Mouse (Mus musculus) spleen, adult 2 months (tissue): ENCODE results near the gene Ak2. TPM values are rescaled to one million over a fixed set of nuclear protein-coding genes. Genes with fewer than 3 reads are reported as not detected.

Experiments used
- DNase-seq, 2 experiments: peaks; one replicate each; pipeline versions ENCODE4 v3.0.0 to v3.0.0-alpha.2; 2012 to 2021; ENCODE audit warnings: low spot score in 2 of 2, low read depth in 1 of 2
- H3K27ac ChIP-seq: fragments of 200-500 bp; 2 replicates; pipeline ENCODE4 v1.5.1; 2012; ENCODE audit warnings: low read length, inconsistent platforms; ENCODE audit not compliant: insufficient read depth
- H3K27me3 ChIP-seq: fragments of 200-500 bp; 2 replicates; pipeline ENCODE4 v1.6.1; 2012; ENCODE audit warnings: mild to moderate bottlenecking, moderate library complexity, low read length, inconsistent platforms; ENCODE audit not compliant: control insufficient read depth, insufficient read depth
- H3K36me3 ChIP-seq: fragments of 200-500 bp; 2 replicates; pipeline ENCODE4 v1.6.1; 2012; ENCODE audit warnings: mild to moderate bottlenecking, low read length, inconsistent platforms; ENCODE audit not compliant: control insufficient read depth, insufficient read depth
- H3K4me1 ChIP-seq: fragments of 200-500 bp; 2 replicates; pipeline ENCODE4 v1.6.1; 2011; ENCODE audit warnings: inconsistent platforms; ENCODE audit not compliant: control insufficient read depth, insufficient read depth, insufficient read length
- H3K4me3 ChIP-seq: fragments of 200-500 bp; 2 replicates; pipeline ENCODE4 v1.5.1; 2011; ENCODE audit warnings: mild to moderate bottlenecking, inconsistent platforms; ENCODE audit not compliant: insufficient read depth, insufficient read length; ENCODE audit errors: extremely low read depth
- CTCF ChIP-seq: fragments of 200-500 bp; IDR thresholded peaks from 2 replicates; pipeline ENCODE4 v1.5.1; 2011; ENCODE audit warnings: mild to moderate bottlenecking, inconsistent platforms; ENCODE audit not compliant: insufficient read depth, insufficient read length, insufficient replicate concordance; ENCODE audit errors: extremely low read depth
- POLR2A ChIP-seq: fragments of 200-500 bp; IDR thresholded peaks from 2 replicates; pipeline ENCODE4 v1.6.1; 2011; ENCODE audit warnings: low read depth, low read length, inconsistent platforms
- WGBS: fragments of 180-500 bp; shearing (Covaris S2); methylation state at CpG from one replicate; pipeline ENCODE4 v1.1.7; 2018; 5-methylcytosine and 5-hydroxymethylcytosine counted together
- polyA plus RNA-seq: library from polyadenylated mRNA; depleted of rRNA; stranded (reverse); fragments of >200 nt; gene quantifications from 2 replicates; pipeline ENCODE4 v1.2.3, GENCODE M21; 2012

The Ak2 gene
- polyA plus RNA-seq, 1 experiment = 32.2 TPM

GRCm38 (mm10) chr4:129008006-129008519 lies 16.3 kb downstream of the Ak2 start:
- Histone ChIP-seq H3K4me1 (no peaks in the 10 kb centered on the region; the same call in 1 of the 2 replicates), H3K4me3 (no peak overlapping the region)
- 77% methylated on average over 12 of the region's 12 CpGs for WGBS

DNA sequence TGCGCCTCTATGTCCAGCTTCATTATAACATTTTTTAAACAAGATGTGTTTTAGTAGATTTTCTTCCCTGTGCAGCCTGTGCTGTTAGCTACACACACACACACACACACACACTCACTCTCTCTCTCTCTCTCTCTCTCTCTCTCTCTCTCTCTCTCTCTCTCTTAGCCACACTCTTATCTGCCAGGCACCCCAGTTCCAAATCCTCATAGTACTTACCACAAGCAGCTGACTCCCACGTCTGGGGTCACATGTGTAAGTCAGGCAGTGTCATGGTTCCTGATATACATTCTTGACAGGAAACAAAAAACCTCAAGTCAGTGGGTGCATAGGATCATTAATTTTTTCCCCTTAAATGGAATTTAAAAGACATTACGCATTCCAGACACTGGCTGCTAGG lies 16.9 kb downstream of the Ak2 start:
- no peak overlapping the region for H3K27ac ChIP-seq
- 63% methylated on average over 3 of the region's 3 CpGs for WGBS
- DNase-seq = no peak

More at GRCm38 (mm10) chr4:129008006-129008519, 16.3 kb downstream of the Ak2 start:
- no peak for DNase-seq
- Histone ChIP-seq H3K36me3 (peaks cover 30% of the 10 kb centered on the region), H3K27ac (no peak overlapping the region), H3K27me3 (no peaks in the 10 kb centered on the region)
- no peak for TF ChIP-seq POLR2A
- no peak for TF ChIP-seq CTCF

GRCm38 (mm10) chr4:129009521-129009920 lies 17.8 kb downstream of the Ak2 start:
- Histone ChIP-seq H3K27me3 (no peaks in the 10 kb centered on the region), H3K27ac (no peak overlapping the region), H3K4me1 (no peaks in the 10 kb centered on the region; the same call in 1 of the 2 replicates), H3K4me3 (no peak overlapping the region), H3K36me3 (peaks cover 23% of the 10 kb centered on the region)
- TF ChIP-seq CTCF (no peak), POLR2A (no peak)
- 85% methylated on average over 5 of the region's 5 CpGs for WGBS
- no peak for DNase-seq

More for the DNA sequence above, 16.9 kb downstream of the Ak2 start:
- Histone ChIP-seq H3K4me1 (no peaks in the 10 kb centered on the region; the same call in 1 of the 2 replicates), H3K27me3 (no peaks in the 10 kb centered on the region), H3K36me3 (peaks cover 24% of the 10 kb centered on the region), H3K4me3 (no peak overlapping the region)
- TF ChIP-seq CTCF (no peak), POLR2A (no peak)

DNA sequence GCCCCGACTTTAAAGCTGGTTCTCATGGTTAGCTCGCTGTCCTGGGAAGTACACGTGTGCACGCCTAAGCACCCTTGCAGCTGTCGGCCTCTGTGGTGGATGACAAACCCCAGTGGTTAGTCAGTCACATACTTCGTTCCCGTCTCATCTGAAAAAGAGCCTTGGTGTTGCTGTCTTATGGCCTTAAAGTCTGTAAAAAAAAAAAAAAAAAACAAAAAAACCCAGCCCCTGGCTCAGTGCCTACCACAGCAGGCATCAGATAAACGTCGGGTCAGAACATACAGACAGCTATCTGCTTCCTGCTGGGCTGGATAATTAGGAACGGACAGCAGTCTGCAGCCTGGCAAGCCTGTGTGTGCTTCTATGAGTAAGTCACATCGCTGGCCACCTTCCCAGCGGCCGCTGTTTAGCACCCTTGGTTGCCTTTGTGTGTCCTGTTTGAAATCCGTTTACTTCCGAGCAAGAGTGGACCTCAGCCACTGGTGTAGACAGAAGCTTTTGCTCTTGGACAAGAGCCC lies 19.9 kb downstream of the Ak2 start:
- Histone ChIP-seq H3K4me1 (no peaks in the 10 kb centered on the region; the same call in 1 of the 2 replicates), H3K36me3 (peaks cover 17% of the 10 kb centered on the region), H3K4me3 (no peak overlapping the region), H3K27ac (0 out of 2 replicates have a peak overlapping the region, but pooled peaks have one; percentile 2), H3K27me3 (no peaks in the 10 kb centered on the region)
- no peak for TF ChIP-seq CTCF
- no peak for TF ChIP-seq POLR2A
- WGBS = 58% methylated on average over 15 of the region's 15 CpGs
- DNase-seq = no peak

GRCm38 (mm10) chr4:129013151-129013864 lies 21.6 kb downstream of the Ak2 start:
- H3K4me1 ChIP-seq = no peaks in the 10 kb centered on the region; the same call in 1 of the 2 replicates
- H3K36me3 ChIP-seq = peaks cover 9% of the 10 kb centered on the region
- no peak for TF ChIP-seq CTCF
- no peak for TF ChIP-seq POLR2A
- WGBS = 88% methylated on average over 10 of the region's 10 CpGs
- DNase-seq = no peak
- H3K27me3 ChIP-seq = no peaks in the 10 kb centered on the region
- no peak overlapping the region for H3K4me3 ChIP-seq
- no peak overlapping the region for H3K27ac ChIP-seq

DNA sequence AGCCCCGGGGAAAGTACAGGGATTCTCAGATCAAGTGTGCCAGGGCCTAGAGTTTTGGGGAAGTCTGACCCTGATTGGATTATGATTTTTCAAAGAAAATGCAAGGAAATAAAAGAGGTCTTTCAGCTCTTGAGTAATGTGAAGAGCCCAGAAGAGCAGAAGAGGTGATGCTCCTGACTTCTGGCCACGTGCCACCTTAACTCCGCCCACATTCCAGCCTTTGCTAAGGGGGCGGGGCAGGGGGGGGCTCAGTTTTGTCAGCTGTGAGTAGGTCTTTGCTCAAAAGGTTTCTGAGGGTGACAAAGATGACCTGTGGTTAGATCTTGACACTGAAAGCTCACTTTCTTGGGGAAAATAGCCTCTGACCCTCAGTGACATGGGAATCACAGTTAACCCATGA lies 24.6 kb downstream of the Ak2 start:
- Histone ChIP-seq H3K27ac (0 out of 2 replicates have a peak overlapping the region, but pooled peaks have one; percentile 33), H3K36me3 (no peaks in the 10 kb centered on the region), H3K4me1 (peaks cover 14% of the 10 kb centered on the region; the same call in 1 of the 2 replicates), H3K4me3 (no peak overlapping the region), H3K27me3 (no peaks in the 10 kb centered on the region)
- DNase-seq = no peak
- WGBS = 50% methylated on average over 4 of the region's 4 CpGs
- TF ChIP-seq POLR2A (no peak), CTCF (no peak)

DNA sequence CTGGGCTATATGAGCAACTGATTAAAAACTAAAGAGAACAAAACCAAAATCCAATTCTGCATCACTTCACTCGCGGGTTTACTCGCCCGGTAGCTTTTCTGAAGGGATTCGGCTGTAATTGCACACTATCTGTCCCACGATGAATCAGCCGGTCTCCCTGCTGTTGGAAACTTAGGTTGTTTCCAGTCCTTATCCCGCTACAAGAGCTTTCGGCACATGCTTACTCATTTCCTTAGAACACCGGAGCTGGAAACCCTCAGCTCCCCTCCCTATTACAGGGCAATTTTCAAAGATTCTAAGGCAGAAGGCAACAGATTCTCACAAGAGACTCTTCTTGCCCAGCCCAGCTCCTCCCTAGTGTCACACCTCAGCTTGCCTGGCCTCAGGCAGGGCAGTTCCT lies 25.4 kb downstream of the Ak2 start:
- peaks cover 14% of the 10 kb centered on the region; the same call in 1 of the 2 replicates for H3K4me1 ChIP-seq
- no peaks in the 10 kb centered on the region for H3K36me3 ChIP-seq
- DNase-seq = no peak
- no peak for TF ChIP-seq POLR2A
- 58% methylated on average over 10 of the region's 10 CpGs for WGBS
- H3K27ac ChIP-seq = no peak overlapping the region
- no peak overlapping the region for H3K4me3 ChIP-seq
- no peaks in the 10 kb centered on the region for H3K27me3 ChIP-seq
